Mouse (Mus musculus) cortical plate, adult 2 months (tissue): ENCODE measurements at regions not wholly inside any gene's neighbourhood (a gene's known extent, or its start where the extent isn't known, plus 50 kb on each side); places are given as distances from the start of the nearest gene placed in this dataset.

Source experiments
- CTCF ChIP-seq: fragments of 200-500 bp; IDR thresholded peaks from 2 replicates; pipeline ENCODE4 v1.5.1; 2011; ENCODE audit warnings: mild to moderate bottlenecking, control low read depth, low read length; ENCODE audit not compliant: insufficient read depth; ENCODE audit errors: extremely low read depth
- POLR2A ChIP-seq: fragments of 200-500 bp; IDR thresholded peaks from 2 replicates; pipeline ENCODE4 v1.6.1; 2011; ENCODE audit warnings: mild to moderate bottlenecking, low read length, control low read depth; ENCODE audit not compliant: insufficient read depth; ENCODE audit errors: extremely low read depth

GRCm38 (mm10) chr8:109101416-109101815, 392.4 kb upstream of the Pmfbp1 start:
- TF ChIP-seq POLR2A (no peak), CTCF (no peak)
